In genomic region chr2:32729547-32729946, GRCm38 (mm10) we compare ENCODE assay signal across 14 mouse cellular contexts. TPM values are rescaled to one million over a fixed set of nuclear protein-coding genes. Genes with fewer than 3 reads are reported as not detected.
A peak's percentile ranks its signal among the peaks of the same experiment; 100 is the strongest.
DNase-seq lines count a peak whose midpoint lies in the region; ATAC-seq and TF ChIP-seq lines count a peak whose summit lies in the region.
"Had no signal": no experiment of that assay in that cellular context is flagged by ENCODE, and none has a peak within 500 bp of the region (broad histone marks: within the 10 kb centered on the region; RNA-seq: fewer than 3 reads in every experiment).

No protein-coding gene starts in this region.

- H3K4me1 ChIP-seq in forebrain, embryonic 10.5 days, result peaks cover 70% of the 10 kb centered on the region
- no peaks in the 10 kb centered on the region for H3K4me1 ChIP-seq in forebrain, postnatal 0 days (ENCODE audit: insufficient read depth)
- peaks cover 3% of the 10 kb centered on the region; the same call in 1 of the 2 replicates for H3K4me1 ChIP-seq in kidney, adult 2 months (ENCODE audit: control insufficient read depth, insufficient read depth, low read length)
- peaks cover 25% of the 10 kb centered on the region for H3K4me1 ChIP-seq in neural tube, embryonic 13.5 days (replicated peaks)
- peaks cover 19% of the 10 kb centered on the region for H3K4me1 ChIP-seq in stomach, embryonic 16.5 days (ENCODE audit: control insufficient read depth, insufficient read depth, low read length)

- DNase-seq in forebrain, embryonic 10.5 days (ENCODE audit: extremely low spot score, low spot score), result no peak
- no peak for DNase-seq in forebrain, postnatal 0 days
- no peak for DNase-seq in kidney, adult 2 months
- DNase-seq in kidney, postnatal 4 days, result no peak
- DNase-seq in neural tube, embryonic 10.5 days (ENCODE audit: extremely low spot score, low spot score), result no peak
- DNase-seq in spleen, adult 12 weeks (ENCODE audit: low spot score), result no peak
- DNase-seq: gastrocnemius, postnatal 25 days had no signal

- no peak for TF ChIP-seq CTCF in forebrain, postnatal 0 days (IDR thresholded peaks at IDR 0.05; ENCODE audit: low read depth)
- no peak for TF ChIP-seq CTCF in kidney, adult 2 months (conservative IDR thresholded peaks at IDR 0.05; ENCODE audit: insufficient read depth, insufficient read length, low read depth, low read length)

- WGBS in forebrain, embryonic 10.5 days, result 78% methylated on average over 4 of the region's 4 CpGs
- WGBS in forebrain, postnatal 0 days, result 80% methylated on average over 4 of the region's 4 CpGs
- 73% methylated on average over 4 of the region's 4 CpGs for WGBS in kidney, adult 2 months
- WGBS in neural tube, embryonic 13.5 days, result 52% methylated on average over 4 of the region's 4 CpGs
- WGBS in stomach, embryonic 16.5 days, result 68% methylated on average over 4 of the region's 4 CpGs

- no peak for ATAC-seq in forebrain, postnatal 0 days
- no peak for ATAC-seq in neural tube, embryonic 13.5 days (ENCODE audit: low read depth)
- ATAC-seq in stomach, embryonic 16.5 days (ENCODE audit: insufficient read depth, low FRiP score), result no peak
- ATAC-seq: midbrain, embryonic 15.5 days had no signal

- H3K4me2 ChIP-seq in forebrain, postnatal 0 days (ENCODE audit: low read depth), result no peak overlapping the region
- H3K4me2 ChIP-seq in neural tube, embryonic 13.5 days, result peak overlapping the region; percentile 54
- H3K4me2 ChIP-seq in stomach, embryonic 16.5 days (ENCODE audit: low read depth, low read length), result peak overlapping the region; percentile 38
- H3K4me2 ChIP-seq: forebrain, embryonic 12.5 days; midbrain, embryonic 15.5 days had no signal

- H3K9ac ChIP-seq in forebrain, postnatal 0 days, result no peak overlapping the region
- H3K9ac ChIP-seq in neural tube, embryonic 13.5 days, result 0 out of 2 replicates have a peak overlapping the region, but pooled peaks have one; percentile 17
- peak overlapping the region; percentile 19; the same call in 1 of the 2 replicates for H3K9ac ChIP-seq in stomach, embryonic 16.5 days (ENCODE audit: low read length)
- H3K9ac ChIP-seq: forebrain, embryonic 12.5 days; midbrain, embryonic 15.5 days had no signal

- no peaks in the 10 kb centered on the region for H3K9me3 ChIP-seq in forebrain, embryonic 10.5 days
- H3K9me3 ChIP-seq in forebrain, postnatal 0 days (ENCODE audit: low read length), result no peaks in the 10 kb centered on the region
- H3K9me3 ChIP-seq in neural tube, embryonic 13.5 days, result no peaks in the 10 kb centered on the region
- H3K9me3 ChIP-seq in stomach, embryonic 16.5 days (replicated peaks; ENCODE audit: control insufficient read depth, low read length), result no peaks in the 10 kb centered on the region
- H3K9me3 ChIP-seq: forebrain, embryonic 12.5 days; midbrain, embryonic 15.5 days had no signal

- H3K27ac ChIP-seq in forebrain, embryonic 10.5 days, result peak overlapping the region; percentile 74; the same call in 1 of the 2 replicates
- no peak overlapping the region for H3K27ac ChIP-seq in forebrain, postnatal 0 days (ENCODE audit: low read depth, low read length)
- no peak overlapping the region for H3K27ac ChIP-seq in kidney, adult 2 months (ENCODE audit: insufficient read depth, low read depth, low read length)
- 0 out of 2 replicates have a peak overlapping the region, but pooled peaks have one; percentile 28 for H3K27ac ChIP-seq in neural tube, embryonic 13.5 days (replicated peaks)
- peak overlapping the region; percentile 46; the same call in 1 of the 2 replicates for H3K27ac ChIP-seq in stomach, embryonic 16.5 days (ENCODE audit: low read length)
- H3K27ac ChIP-seq: layer of hippocampus, adult 2 months; midbrain, embryonic 15.5 days had no signal

- TF ChIP-seq POLR2A in kidney, adult 2 months (IDR thresholded peaks at IDR 0.05; ENCODE audit: low read depth, low read length), result no peak

- H3K27me3 ChIP-seq in forebrain, embryonic 10.5 days (ENCODE audit: poor library complexity, severe bottlenecking), result peaks cover 6% of the 10 kb centered on the region; the same call in 1 of the 2 replicates
- no peaks in the 10 kb centered on the region for H3K27me3 ChIP-seq in forebrain, postnatal 0 days (ENCODE audit: insufficient read depth, low read length)
- H3K27me3 ChIP-seq in kidney, adult 2 months (replicated peaks; ENCODE audit: control insufficient read depth, insufficient read depth, low read length), result no peaks in the 10 kb centered on the region
- H3K27me3 ChIP-seq in neural tube, embryonic 13.5 days, result no peaks in the 10 kb centered on the region
- no peaks in the 10 kb centered on the region for H3K27me3 ChIP-seq in stomach, embryonic 16.5 days (ENCODE audit: control insufficient read depth, insufficient read depth, low read length)
- H3K27me3 ChIP-seq: midbrain, embryonic 15.5 days had no signal

- H3K36me3 ChIP-seq in forebrain, embryonic 10.5 days (replicated peaks), result no peaks in the 10 kb centered on the region
- H3K36me3 ChIP-seq in forebrain, postnatal 0 days (ENCODE audit: insufficient read depth), result no peaks in the 10 kb centered on the region
- no peaks in the 10 kb centered on the region for H3K36me3 ChIP-seq in kidney, adult 2 months (ENCODE audit: control insufficient read depth, insufficient read depth, low read length)
- no peaks in the 10 kb centered on the region for H3K36me3 ChIP-seq in neural tube, embryonic 13.5 days
- H3K36me3 ChIP-seq in stomach, embryonic 16.5 days (ENCODE audit: control insufficient read depth, insufficient read depth, low read length), result no peaks in the 10 kb centered on the region
- H3K36me3 ChIP-seq: forebrain, embryonic 12.5 days; midbrain, embryonic 15.5 days had no signal

- 0 out of 2 replicates have a peak overlapping the region, but pooled peaks have one; percentile 1 for H3K4me3 ChIP-seq in forebrain, embryonic 10.5 days
- no peak overlapping the region for H3K4me3 ChIP-seq in forebrain, postnatal 0 days (ENCODE audit: low read depth, low read length)
- H3K4me3 ChIP-seq in kidney, adult 2 months (ENCODE audit: insufficient read depth, low read depth, low read length), result peak overlapping the region; percentile 9; the same call in 1 of the 2 replicates
- H3K4me3 ChIP-seq in neural tube, embryonic 13.5 days, result no peak overlapping the region
- peak overlapping the region; percentile 19 for H3K4me3 ChIP-seq in stomach, embryonic 16.5 days (replicated peaks; ENCODE audit: low read length)
- H3K4me3 ChIP-seq: forebrain, embryonic 12.5 days; midbrain, embryonic 15.5 days had no signal

RNA-seq across cellular contexts. Expression of gene Sh2d3c, which starts 8.7 kb away (rescaled TPM):
- polyA plus RNA-seq in forebrain, embryonic 10.5 days (2016; fragmentation: Nextera tagmentation; extraction: Ambion mirVana), result 28.6 and 30.2 TPM in 2 replicates
- total RNA-seq in forebrain, postnatal 0 days (2014; rRNA removed), result 16.5 and 24.1 TPM in 2 replicates
- 41.3 and 48.9 TPM in 2 replicates for polyA plus RNA-seq in forebrain, postnatal 0 days (2015; fragmentation: Nextera tagmentation; extraction: Ambion mirVana)
- polyA plus RNA-seq in kidney, adult 2 months (2012; rRNA removed), result 28.4 and 30.4 TPM in 2 replicates
- 42.5 and 51.4 TPM in 2 replicates for polyA plus RNA-seq in neural tube, embryonic 13.5 days (2015; fragmentation: Nextera tagmentation; extraction: Ambion mirVana)
- polyA plus RNA-seq in stomach, embryonic 16.5 days (2015; fragmentation: Nextera tagmentation; extraction: Ambion mirVana), result 26.8 and 27.4 TPM in 2 replicates

RNA-seq across cellular contexts. Expression of gene 6330409D20Rik, which starts 11.3 kb away (rescaled TPM):
- polyA plus RNA-seq in forebrain, embryonic 10.5 days (2016; fragmentation: Nextera tagmentation; extraction: Ambion mirVana), result 0.69 and 1.2 TPM in 2 replicates
- total RNA-seq in forebrain, postnatal 0 days (2014; rRNA removed), result 2.1 and 4.3 TPM in 2 replicates
- polyA plus RNA-seq in forebrain, postnatal 0 days (2015; fragmentation: Nextera tagmentation; extraction: Ambion mirVana), result 2.2 and 2.9 TPM in 2 replicates
- not detected in 2 replicates for polyA plus RNA-seq in kidney, adult 2 months (2012; rRNA removed)
- polyA plus RNA-seq in neural tube, embryonic 13.5 days (2015; fragmentation: Nextera tagmentation; extraction: Ambion mirVana), result 3.2 and 4.0 TPM in 2 replicates
- polyA plus RNA-seq in stomach, embryonic 16.5 days (2015; fragmentation: Nextera tagmentation; extraction: Ambion mirVana), result 0.20 and 0.28 TPM in 2 replicates
- total RNA-seq: common myeloid progenitor, adult 5-6 weeks; gastrocnemius, postnatal 25 days had no signal
- polyA plus RNA-seq: small intestine, adult 2 months had no signal

RNA-seq across cellular contexts. Expression of gene Cdk9, which starts 16.7 kb away (rescaled TPM):
- 135 and 139 TPM in 2 replicates for polyA plus RNA-seq in forebrain, embryonic 10.5 days (2016; fragmentation: Nextera tagmentation; extraction: Ambion mirVana)
- total RNA-seq in forebrain, postnatal 0 days (2014; rRNA removed), result 90.5 and 94.5 TPM in 2 replicates
- polyA plus RNA-seq in forebrain, postnatal 0 days (2015; fragmentation: Nextera tagmentation; extraction: Ambion mirVana), result 66.5 and 67.5 TPM in 2 replicates
- polyA plus RNA-seq in kidney, adult 2 months (2012; rRNA removed), result 88.3 and 89.2 TPM in 2 replicates
- 72.2 and 74.6 TPM in 2 replicates for polyA plus RNA-seq in neural tube, embryonic 13.5 days (2015; fragmentation: Nextera tagmentation; extraction: Ambion mirVana)
- 71.9 and 82.7 TPM in 2 replicates for polyA plus RNA-seq in stomach, embryonic 16.5 days (2015; fragmentation: Nextera tagmentation; extraction: Ambion mirVana)

RNA-seq across cellular contexts. Expression of gene Fpgs, which starts 25.6 kb away (rescaled TPM):
- polyA plus RNA-seq in forebrain, embryonic 10.5 days (2016; fragmentation: Nextera tagmentation; extraction: Ambion mirVana), result 27.4 and 29.5 TPM in 2 replicates
- 22.4 and 31.5 TPM in 2 replicates for total RNA-seq in forebrain, postnatal 0 days (2014; rRNA removed)
- 20.7 and 22.0 TPM in 2 replicates for polyA plus RNA-seq in forebrain, postnatal 0 days (2015; fragmentation: Nextera tagmentation; extraction: Ambion mirVana)
- 147 and 174 TPM in 2 replicates for polyA plus RNA-seq in kidney, adult 2 months (2012; rRNA removed)
- polyA plus RNA-seq in neural tube, embryonic 13.5 days (2015; fragmentation: Nextera tagmentation; extraction: Ambion mirVana), result 14.3 and 14.7 TPM in 2 replicates
- polyA plus RNA-seq in stomach, embryonic 16.5 days (2015; fragmentation: Nextera tagmentation; extraction: Ambion mirVana), result 28.3 and 30.6 TPM in 2 replicates

RNA-seq across cellular contexts. Expression of gene Tor2a, which starts 27.5 kb away (rescaled TPM):
- 54.0 and 54.9 TPM in 2 replicates for polyA plus RNA-seq in forebrain, embryonic 10.5 days (2016; fragmentation: Nextera tagmentation; extraction: Ambion mirVana)
- 51.4 and 54.3 TPM in 2 replicates for total RNA-seq in forebrain, postnatal 0 days (2014; rRNA removed)
- 40.7 and 44.8 TPM in 2 replicates for polyA plus RNA-seq in forebrain, postnatal 0 days (2015; fragmentation: Nextera tagmentation; extraction: Ambion mirVana)
- polyA plus RNA-seq in kidney, adult 2 months (2012; rRNA removed), result 72.5 and 93.3 TPM in 2 replicates
- polyA plus RNA-seq in neural tube, embryonic 13.5 days (2015; fragmentation: Nextera tagmentation; extraction: Ambion mirVana), result 53.2 and 55.8 TPM in 2 replicates
- polyA plus RNA-seq in stomach, embryonic 16.5 days (2015; fragmentation: Nextera tagmentation; extraction: Ambion mirVana), result 59.2 and 67.0 TPM in 2 replicates

Comparison
In these comparisons a context has a peak if more than half of its experiments do, and no peak if none do; other contexts are left out.
1. H3K27ac ChIP-seq: peak in forebrain, embryonic 10.5 days (single experiment), neural tube, embryonic 13.5 days (single experiment) and stomach, embryonic 16.5 days (single experiment); none in forebrain, postnatal 0 days (single experiment) and kidney, adult 2 months (single experiment).
2. H3K4me3 ChIP-seq: peak in forebrain, embryonic 10.5 days (single experiment), kidney, adult 2 months (single experiment) and stomach, embryonic 16.5 days (single experiment); none in forebrain, postnatal 0 days (single experiment) and neural tube, embryonic 13.5 days (single experiment).